Mouse (Mus musculus) gastrocnemius, adult 2 months (tissue): ENCODE data around the gene N4bp1. TPM values are rescaled to one million over a fixed set of nuclear protein-coding genes. Genes with fewer than 3 reads are reported as not detected.

Source experiments
- DNase-seq: peaks from one replicate; pipeline ENCODE4 v3.0.0; 2022
- H3K27ac ChIP-seq: fragments of 200-600 bp; 2 replicates; pipeline ENCODE4 v1.8.1; 2022; ENCODE audit warnings: mild to moderate bottlenecking
- H3K4me3 ChIP-seq: fragments of 200-600 bp; 2 replicates; pipeline ENCODE4 v1.8.1; 2022; ENCODE audit warnings: mild to moderate bottlenecking, moderate library complexity
- CTCF ChIP-seq: fragments of 200-600 bp; IDR thresholded peaks from 2 replicates; pipeline ENCODE4 v1.8.1; 2022; ENCODE audit warnings: antibody characterized with exemption, mild to moderate bottlenecking, moderate library complexity
- intact Hi-C: fragments of 180-260 bp; cut with DNase I; formaldehyde crosslinking; loops from one replicate; pipeline ENCODE4 v1.15.1; 2025
- total RNA-seq, 2 experiments: library from RNA; stranded (reverse); gene quantifications; 2 replicates each; pipeline ENCODE4 v1.2.3; 2021

Gene N4bp1
- total RNA-seq, 2 experiments from 2014 or later: 16.6 to 18.2 TPM

GRCm38 (mm10) chr8:86847091-86847490, 38.0 kb downstream of the N4bp1 start:
- DNase-seq: no peak
- no peak for TF ChIP-seq CTCF
- Histone ChIP-seq H3K4me3 (no peak overlapping the region), H3K27ac (peak overlapping the region; percentile 57; the same call in 1 of the 2 replicates)
- intact Hi-C loops: loop anchor here (10.0 kb wide), 1 partner anchor 192 kb away; no protein-coding TSS in a partner anchor

- Histone ChIP-seq H3K4me3 (no peak overlapping the region), H3K27ac (no peak overlapping the region)
- no peak for TF ChIP-seq CTCF
- intact Hi-C loops: loop anchor here (10.0 kb wide), 1 partner anchor 191 kb away; no protein-coding TSS in a partner anchor
- DNase-seq: no peak
These were observed 39.2 kb downstream of the N4bp1 start for GRCm38 (mm10) chr8:86845875-86846274.

GRCm38 (mm10) chr8:86844856-86845255, 40.2 kb downstream of the N4bp1 start:
- no peak overlapping the region for H3K27ac ChIP-seq
- no peak for DNase-seq
- intact Hi-C loops: loop anchor here (10.0 kb wide), 1 partner anchor 190 kb away; no protein-coding TSS in a partner anchor

GRCm38 (mm10) chr8:86843896-86844295, 41.2 kb downstream of the N4bp1 start:
- TF ChIP-seq CTCF: peak; percentile 76
- H3K27ac ChIP-seq: no peak overlapping the region
- no peak overlapping the region for H3K4me3 ChIP-seq
- DNase-seq: peak; percentile 68
- intact Hi-C loops: loop anchor here (10.0 kb wide), 1 partner anchor 189 kb away; no protein-coding TSS in a partner anchor

More at GRCm38 (mm10) chr8:86844856-86845255, 40.2 kb downstream of the N4bp1 start:
- no peak overlapping the region for H3K4me3 ChIP-seq
- TF ChIP-seq CTCF: no peak

- H3K27ac ChIP-seq: no peak overlapping the region
- TF ChIP-seq CTCF: no peak
These were observed 43.3 kb downstream of the N4bp1 start for GRCm38 (mm10) chr8:86841556-86842309.

GRCm38 (mm10) chr8:86840120-86840693, 44.9 kb downstream of the N4bp1 start:
- H3K27ac ChIP-seq: no peak overlapping the region
- no peak overlapping the region for H3K4me3 ChIP-seq
- DNase-seq: no peak
- TF ChIP-seq CTCF: no peak
- intact Hi-C loops: loop anchor here (10.0 kb wide), 1 partner anchor 185 kb away; no protein-coding TSS in a partner anchor

More at GRCm38 (mm10) chr8:86841556-86842309, 43.3 kb downstream of the N4bp1 start:
- H3K4me3 ChIP-seq: no peak overlapping the region
- intact Hi-C loops: loop anchor here (10.0 kb wide), 1 partner anchor 187 kb away; no protein-coding TSS in a partner anchor
- no peak for DNase-seq

- no peak for TF ChIP-seq CTCF
- no peak overlapping the region for H3K4me3 ChIP-seq
- DNase-seq: no peak
- intact Hi-C loops: no loop called here
- no peak overlapping the region for H3K27ac ChIP-seq
These were observed 46.2 kb downstream of the N4bp1 start for GRCm38 (mm10) chr8:86838707-86839438.

- no peak overlapping the region for H3K27ac ChIP-seq
- no peak for TF ChIP-seq CTCF
- DNase-seq: no peak
- H3K4me3 ChIP-seq: no peak overlapping the region
- intact Hi-C loops: no loop called here
These were observed 47.8 kb downstream of the N4bp1 start for GRCm38 (mm10) chr8:86837234-86837633.

GRCm38 (mm10) chr8:86835881-86836280, 49.2 kb downstream of the N4bp1 start:
- no peak overlapping the region for H3K27ac ChIP-seq
- no peak for TF ChIP-seq CTCF
- no peak overlapping the region for H3K4me3 ChIP-seq
- no peak for DNase-seq
- intact Hi-C loops: no loop called here

- no peak overlapping the region for H3K27ac ChIP-seq
- no peak overlapping the region for H3K4me3 ChIP-seq
- TF ChIP-seq CTCF: no peak
- intact Hi-C loops: no loop called here
- DNase-seq: no peak
These were observed 50.4 kb downstream of the N4bp1 start for GRCm38 (mm10) chr8:86834496-86835260.

GRCm38 (mm10) chr8:86833937-86834336, 51.1 kb downstream of the N4bp1 start:
- H3K27ac ChIP-seq: no peak overlapping the region
- no peak overlapping the region for H3K4me3 ChIP-seq
- TF ChIP-seq CTCF: no peak
- DNase-seq: no peak
- intact Hi-C loops: no loop called here

GRCm38 (mm10) chr8:86828925-86829324, 56.1 kb downstream of the N4bp1 start:
- Histone ChIP-seq H3K4me3 (no peak overlapping the region), H3K27ac (no peak overlapping the region)
- no peak for TF ChIP-seq CTCF
- no peak for DNase-seq
- intact Hi-C loops: no loop called here
